In genomic region chr17:33901653-33902052, GRCm38 (mm10) we compare ENCODE assay signal across 28 mouse cellular contexts. TPM values are rescaled to one million over a fixed set of nuclear protein-coding genes. Genes with fewer than 3 reads are reported as not detected.
A peak's percentile ranks its signal among the peaks of the same experiment; 100 is the strongest.
DNase-seq lines count a peak whose midpoint lies in the region; ATAC-seq and TF ChIP-seq lines count a peak whose summit lies in the region.
"Had no signal": no experiment of that assay in that cellular context is flagged by ENCODE, and none has a peak within 500 bp of the region (broad histone marks: within the 10 kb centered on the region; RNA-seq: fewer than 3 reads in every experiment).

No protein-coding gene starts in this region.

- no peak overlapping the region for H3K4me2 ChIP-seq in heart, embryonic 13.5 days
- H3K4me2 ChIP-seq in neural tube, embryonic 13.5 days: no peak overlapping the region
- no peak overlapping the region for H3K4me2 ChIP-seq in neural tube, embryonic 15.5 days
- H3K4me2 ChIP-seq in liver, embryonic 15.5 days: no peak overlapping the region
- H3K4me2 ChIP-seq: hindbrain, embryonic 13.5 days; limb, embryonic 12.5 days; midbrain, embryonic 11.5 days had no signal

- H3K27me3 ChIP-seq in heart, embryonic 13.5 days (replicated peaks): no peaks in the 10 kb centered on the region
- H3K27me3 ChIP-seq in neural tube, embryonic 13.5 days: no peaks in the 10 kb centered on the region
- no peaks in the 10 kb centered on the region for H3K27me3 ChIP-seq in neural tube, embryonic 15.5 days (replicated peaks)
- H3K27me3 ChIP-seq in liver, embryonic 15.5 days: no peaks in the 10 kb centered on the region
- H3K27me3 ChIP-seq: hindbrain, embryonic 13.5 days; limb, embryonic 12.5 days had no signal

- H3K36me3 ChIP-seq in heart, embryonic 13.5 days: no peaks in the 10 kb centered on the region
- H3K36me3 ChIP-seq in neural tube, embryonic 13.5 days: no peaks in the 10 kb centered on the region
- no peaks in the 10 kb centered on the region for H3K36me3 ChIP-seq in neural tube, embryonic 15.5 days
- H3K36me3 ChIP-seq in ES-E14 (ENCODE audit: control insufficient read depth, insufficient read depth, low read length, poor library complexity, severe bottlenecking): no peaks in the 10 kb centered on the region
- H3K36me3 ChIP-seq in liver, embryonic 15.5 days (replicated peaks): no peaks in the 10 kb centered on the region
- H3K36me3 ChIP-seq: forebrain, embryonic 10.5 days; hindbrain, embryonic 13.5 days; limb, embryonic 12.5 days had no signal

- no peak for DNase-seq in heart, adult 9 months (ENCODE audit: low spot score in 2 of 2)
- DNase-seq in ES-E14 (ENCODE audit: low read depth, low spot score): no peak
- no peak for DNase-seq in kidney, postnatal 25 days
- DNase-seq in adrenal gland, postnatal 14 days: no peak
- DNase-seq: adrenal gland, postnatal 36 days; cerebellum, adult 11 months; cerebellum, adult 9-11 months; gastrocnemius, postnatal 14 days; heart, adult 11 months; heart, postnatal 10 days; kidney, adult 2 months; kidney, postnatal 14 days; layer of hippocampus, postnatal 36 days; lung, adult 18-20 months; lung, postnatal 10 days; thymus, postnatal 36 days had no signal

- H3K27ac ChIP-seq in heart, embryonic 13.5 days (replicated peaks): peak overlapping the region; percentile 59; the same call in 1 of the 2 replicates
- no peak overlapping the region for H3K27ac ChIP-seq in neural tube, embryonic 13.5 days (replicated peaks)
- H3K27ac ChIP-seq in neural tube, embryonic 15.5 days (replicated peaks): no peak overlapping the region
- peak overlapping the region; percentile 87 for H3K27ac ChIP-seq in ES-E14 (ENCODE audit: insufficient read depth, low read depth, low read length, poor library complexity, severe bottlenecking)
- peak overlapping the region; percentile 67; the same call in 1 of the 2 replicates for H3K27ac ChIP-seq in liver, embryonic 15.5 days (replicated peaks)
- H3K27ac ChIP-seq: forebrain, embryonic 10.5 days; hindbrain, embryonic 13.5 days; layer of hippocampus, adult 2 months; limb, embryonic 12.5 days had no signal

- in situ Hi-C loops in ES-E14 (cut with MboI; ENCODE audit: low sequenced_read_pairs in 2 of 2, unreplicated experiment in 2 of 2): no loop called here

- 48% methylated on average over 4 of the region's 4 CpGs for WGBS in heart, embryonic 13.5 days
- WGBS in neural tube, embryonic 13.5 days: 52% methylated on average over 4 of the region's 4 CpGs
- WGBS in neural tube, embryonic 15.5 days: 65% methylated on average over 4 of the region's 4 CpGs
- 65% methylated on average over 4 of the region's 4 CpGs for WGBS in liver, embryonic 15.5 days (ENCODE audit: insufficient replicate concordance)

- no peak overlapping the region for H3K4me3 ChIP-seq in heart, embryonic 13.5 days
- no peak overlapping the region for H3K4me3 ChIP-seq in neural tube, embryonic 13.5 days
- H3K4me3 ChIP-seq in neural tube, embryonic 15.5 days (replicated peaks): no peak overlapping the region
- no peak overlapping the region for H3K4me3 ChIP-seq in ES-E14 (ENCODE audit: insufficient read depth in 1 of 2, low read depth in 1 of 2, low read length in 2 of 2, poor library complexity in 1 of 2, severe bottlenecking in 1 of 2)
- no peak overlapping the region for H3K4me3 ChIP-seq in liver, embryonic 15.5 days (replicated peaks)
- H3K4me3 ChIP-seq: forebrain, embryonic 10.5 days; hindbrain, embryonic 13.5 days; layer of hippocampus, adult 2 months; limb, embryonic 12.5 days had no signal

- no peak for ATAC-seq in heart, embryonic 13.5 days (ENCODE audit: extremely low read depth, insufficient number of reproducible peaks, low FRiP score, low TSS enrichment)
- ATAC-seq in neural tube, embryonic 13.5 days (ENCODE audit: low read depth): no peak
- no peak for ATAC-seq in neural tube, embryonic 15.5 days (ENCODE audit: low FRiP score)
- ATAC-seq in liver, embryonic 15.5 days (ENCODE audit: insufficient read depth): no peak
- ATAC-seq: forebrain, embryonic 16.5 days had no signal

- H3K9me3 ChIP-seq in heart, embryonic 13.5 days: no peaks in the 10 kb centered on the region
- no peaks in the 10 kb centered on the region for H3K9me3 ChIP-seq in neural tube, embryonic 13.5 days
- H3K9me3 ChIP-seq in neural tube, embryonic 15.5 days (replicated peaks): no peaks in the 10 kb centered on the region
- no peaks in the 10 kb centered on the region for H3K9me3 ChIP-seq in ES-E14 (ENCODE audit: control insufficient read depth, insufficient read depth, low read depth, low read length)
- H3K9me3 ChIP-seq in liver, embryonic 15.5 days (replicated peaks): no peaks in the 10 kb centered on the region
- H3K9me3 ChIP-seq: forebrain, embryonic 10.5 days; hindbrain, embryonic 13.5 days; limb, embryonic 12.5 days had no signal

- peaks cover 8% of the 10 kb centered on the region for H3K4me1 ChIP-seq in heart, embryonic 13.5 days
- no peaks in the 10 kb centered on the region for H3K4me1 ChIP-seq in neural tube, embryonic 13.5 days (replicated peaks)
- H3K4me1 ChIP-seq in neural tube, embryonic 15.5 days: no peaks in the 10 kb centered on the region
- H3K4me1 ChIP-seq in ES-E14 (ENCODE audit: control insufficient read depth in 2 of 2, insufficient read depth in 2 of 2, low read length in 2 of 2, poor library complexity in 1 of 2): peaks cover 14 to 30% of the 10 kb centered on the region in 2 experiments
- peaks cover 77% of the 10 kb centered on the region for H3K4me1 ChIP-seq in liver, embryonic 15.5 days (replicated peaks)
- H3K4me1 ChIP-seq: hindbrain, embryonic 13.5 days; limb, embryonic 12.5 days had no signal

- no peak overlapping the region for H3K9ac ChIP-seq in heart, embryonic 13.5 days
- H3K9ac ChIP-seq in neural tube, embryonic 13.5 days: peak overlapping the region; percentile 8; the same call in 1 of the 2 replicates
- H3K9ac ChIP-seq in neural tube, embryonic 15.5 days (replicated peaks): no peak overlapping the region
- H3K9ac ChIP-seq in ES-E14 (ENCODE audit: insufficient read depth, low read depth, low read length, poor library complexity, severe bottlenecking): peak overlapping the region; percentile 55; the same call in 1 of the 2 replicates
- H3K9ac ChIP-seq in liver, embryonic 15.5 days: no peak overlapping the region
- H3K9ac ChIP-seq: hindbrain, embryonic 13.5 days; limb, embryonic 12.5 days had no signal

TF ChIP-seq in ES-E14, 5 proteins besides CTCF, POLR2A, EP300 and RAD21:
- peak; percentile 88; the same call in 1 of the 2 replicates for TF ChIP-seq ZNF384 (IDR thresholded peaks at IDR 0.05; ENCODE audit: low read depth, low read length)
- TF ChIP-seq CHD2 (IDR thresholded peaks at IDR 0.05; ENCODE audit: low read depth, low read length): no peak
- TF ChIP-seq HCFC1 (IDR thresholded peaks at IDR 0.05; ENCODE audit: borderline replicate concordance, insufficient read depth, low read length): no peak

RNA-seq across cellular contexts. Expression of gene Platr17, which starts 3.3 kb away (rescaled TPM):
- polyA plus RNA-seq in heart, embryonic 13.5 days (2015; fragmentation: Nextera tagmentation; extraction: Ambion mirVana): 0.19 TPM in 1 of 2 replicates, not detected in the other
- 0.43 TPM in 1 of 2 replicates, not detected in the other for polyA plus RNA-seq in neural tube, embryonic 13.5 days (2015; fragmentation: Nextera tagmentation; extraction: Ambion mirVana)
- 0.93 and 1.2 TPM in 2 replicates for polyA plus RNA-seq in neural tube, embryonic 15.5 days (2015; fragmentation: Nextera tagmentation; extraction: Ambion mirVana)
- 33.2 and 46.0 TPM in 2 replicates for total RNA-seq in ES-E14 (2012; rRNA removed)
- polyA plus RNA-seq in liver, embryonic 15.5 days (2015; fragmentation: Nextera tagmentation; extraction: Ambion mirVana): 0.35 and 0.38 TPM in 2 replicates
- not detected in 2 replicates for total RNA-seq in adrenal gland, postnatal 14 days (2021)
- total RNA-seq: adrenal gland, postnatal 36 days; gastrocnemius, postnatal 14 days; heart, postnatal 10 days; layer of hippocampus, postnatal 36 days; MEL had no signal
- polyA plus RNA-seq: kidney, adult 2 months; small intestine, adult 2 months had no signal

RNA-seq across cellular contexts. Expression of gene Daxx, which starts 7.6 kb away (rescaled TPM):
- polyA plus RNA-seq in heart, embryonic 13.5 days (2015; fragmentation: Nextera tagmentation; extraction: Ambion mirVana): 31.7 and 35.3 TPM in 2 replicates
- polyA plus RNA-seq in neural tube, embryonic 13.5 days (2015; fragmentation: Nextera tagmentation; extraction: Ambion mirVana): 51.0 TPM in 2 replicates
- 50.7 and 58.5 TPM in 2 replicates for polyA plus RNA-seq in neural tube, embryonic 15.5 days (2015; fragmentation: Nextera tagmentation; extraction: Ambion mirVana)
- 67.3 and 73.7 TPM in 2 replicates for total RNA-seq in ES-E14 (2012; rRNA removed)
- polyA plus RNA-seq in liver, embryonic 15.5 days (2015; fragmentation: Nextera tagmentation; extraction: Ambion mirVana): 18.7 and 20.4 TPM in 2 replicates
- 27.7 and 32.0 TPM in 2 replicates for total RNA-seq in adrenal gland, postnatal 14 days (2021)

RNA-seq across cellular contexts. Expression of gene Kifc1, which starts 11.2 kb away (rescaled TPM):
- polyA plus RNA-seq in heart, embryonic 13.5 days (2015; fragmentation: Nextera tagmentation; extraction: Ambion mirVana): 5.3 and 5.4 TPM in 2 replicates
- polyA plus RNA-seq in neural tube, embryonic 13.5 days (2015; fragmentation: Nextera tagmentation; extraction: Ambion mirVana): 1.2 and 2.5 TPM in 2 replicates
- polyA plus RNA-seq in neural tube, embryonic 15.5 days (2015; fragmentation: Nextera tagmentation; extraction: Ambion mirVana): 2.0 and 3.5 TPM in 2 replicates
- total RNA-seq in ES-E14 (2012; rRNA removed): 149 and 187 TPM in 2 replicates
- polyA plus RNA-seq in liver, embryonic 15.5 days (2015; fragmentation: Nextera tagmentation; extraction: Ambion mirVana): 7.5 and 8.3 TPM in 2 replicates
- 11.0 and 12.4 TPM in 2 replicates for total RNA-seq in adrenal gland, postnatal 14 days (2021)

RNA-seq across cellular contexts. Expression of gene Tapbp, which starts 14.0 kb away (rescaled TPM):
- polyA plus RNA-seq in heart, embryonic 13.5 days (2015; fragmentation: Nextera tagmentation; extraction: Ambion mirVana): 34.2 and 36.8 TPM in 2 replicates
- polyA plus RNA-seq in neural tube, embryonic 13.5 days (2015; fragmentation: Nextera tagmentation; extraction: Ambion mirVana): 30.4 and 31.1 TPM in 2 replicates
- polyA plus RNA-seq in neural tube, embryonic 15.5 days (2015; fragmentation: Nextera tagmentation; extraction: Ambion mirVana): 35.3 and 51.3 TPM in 2 replicates
- 39.4 and 64.9 TPM in 2 replicates for total RNA-seq in ES-E14 (2012; rRNA removed)
- 33.3 and 35.7 TPM in 2 replicates for polyA plus RNA-seq in liver, embryonic 15.5 days (2015; fragmentation: Nextera tagmentation; extraction: Ambion mirVana)
- total RNA-seq in adrenal gland, postnatal 14 days (2021): 132 and 145 TPM in 2 replicates

RNA-seq across cellular contexts. Expression of gene Zbtb22, which starts 14.1 kb away (rescaled TPM):
- polyA plus RNA-seq in heart, embryonic 13.5 days (2015; fragmentation: Nextera tagmentation; extraction: Ambion mirVana): 12.8 and 12.9 TPM in 2 replicates
- polyA plus RNA-seq in neural tube, embryonic 13.5 days (2015; fragmentation: Nextera tagmentation; extraction: Ambion mirVana): 17.3 and 17.7 TPM in 2 replicates
- 13.7 and 15.8 TPM in 2 replicates for polyA plus RNA-seq in neural tube, embryonic 15.5 days (2015; fragmentation: Nextera tagmentation; extraction: Ambion mirVana)
- 32.8 and 34.8 TPM in 2 replicates for total RNA-seq in ES-E14 (2012; rRNA removed)
- polyA plus RNA-seq in liver, embryonic 15.5 days (2015; fragmentation: Nextera tagmentation; extraction: Ambion mirVana): 8.2 and 9.8 TPM in 2 replicates
- total RNA-seq in adrenal gland, postnatal 14 days (2021): 25.5 and 34.5 TPM in 2 replicates

Comparison
In these comparisons a context has a peak if more than half of its experiments do, and no peak if none do; other contexts are left out.
1. H3K9ac ChIP-seq: peak in neural tube, embryonic 13.5 days (single experiment) and ES-E14 (single experiment); none in heart, embryonic 13.5 days (single experiment), neural tube, embryonic 15.5 days (single experiment) and liver, embryonic 15.5 days (single experiment).
2. H3K27ac ChIP-seq: peak in heart, embryonic 13.5 days (single experiment), ES-E14 (single experiment) and liver, embryonic 15.5 days (single experiment); none in neural tube, embryonic 13.5 days (single experiment) and neural tube, embryonic 15.5 days (single experiment).